Mouse (Mus musculus) left cerebral cortex, postnatal 25 days (tissue): ENCODE data around the gene Ilkap. TPM values are rescaled to one million over a fixed set of nuclear protein-coding genes. Genes with fewer than 3 reads are reported as not detected.

ENCODE experiments used
- total RNA-seq, 2 experiments: library from RNA; stranded (reverse); gene quantifications; 2 replicates each; pipeline ENCODE4 v1.2.3; 2021

The Ilkap gene
- total RNA-seq, 2 experiments from 2014 or later, result 59.7 to 61.7 TPM

Other genes starting within 250 kb of the Ilkap start
- 10 to 100 TPM; 49.9 to 54.2 TPM for gene Ramp1, start 219.0 kb downstream of the Ilkap start, total RNA-seq
- 10 to 100 TPM; 54.9 TPM for gene Ube2f, start 148.5 kb downstream of the Ilkap start, total RNA-seq
- gene Scly, start 100.5 kb downstream of the Ilkap start, total RNA-seq, result 10 to 100 TPM; 15.0 to 16.0 TPM
- gene Espnl, start 76.7 kb downstream of the Ilkap start, total RNA-seq, result under 1 TPM; 0.14 to 0.27 TPM
- gene Klhl30, start 47.8 kb downstream of the Ilkap start, total RNA-seq, result under 1 TPM in 1 of 2 experiments, not detected in 1; 0.16 TPM
- gene Erfe, start 32.4 kb downstream of the Ilkap start, total RNA-seq, result under 1 TPM; 0.44 to 0.85 TPM
- gene Hes6, start 15.2 kb upstream of the Ilkap start, total RNA-seq, result 10 to 100 TPM; 12.4 to 13.1 TPM
- gene Per2, start 60.5 kb upstream of the Ilkap start, total RNA-seq, result 10 to 100 TPM; 25.3 to 30.0 TPM
- 10 to 100 TPM; 15.5 to 15.8 TPM for gene Traf3ip1, start 95.8 kb upstream of the Ilkap start, total RNA-seq
- 10 to 100 TPM; 41.7 to 42.4 TPM for gene Asb1, start 141.7 kb upstream of the Ilkap start, total RNA-seq